Mouse (Mus musculus): ENCODE results near the gene Praf2.
"Not testable (repeated sequence)": the region's sequence is repeated elsewhere in the genome, so short reads cannot be mapped to it uniquely, and the experiment has no call there.

Gene Praf2

DNA sequence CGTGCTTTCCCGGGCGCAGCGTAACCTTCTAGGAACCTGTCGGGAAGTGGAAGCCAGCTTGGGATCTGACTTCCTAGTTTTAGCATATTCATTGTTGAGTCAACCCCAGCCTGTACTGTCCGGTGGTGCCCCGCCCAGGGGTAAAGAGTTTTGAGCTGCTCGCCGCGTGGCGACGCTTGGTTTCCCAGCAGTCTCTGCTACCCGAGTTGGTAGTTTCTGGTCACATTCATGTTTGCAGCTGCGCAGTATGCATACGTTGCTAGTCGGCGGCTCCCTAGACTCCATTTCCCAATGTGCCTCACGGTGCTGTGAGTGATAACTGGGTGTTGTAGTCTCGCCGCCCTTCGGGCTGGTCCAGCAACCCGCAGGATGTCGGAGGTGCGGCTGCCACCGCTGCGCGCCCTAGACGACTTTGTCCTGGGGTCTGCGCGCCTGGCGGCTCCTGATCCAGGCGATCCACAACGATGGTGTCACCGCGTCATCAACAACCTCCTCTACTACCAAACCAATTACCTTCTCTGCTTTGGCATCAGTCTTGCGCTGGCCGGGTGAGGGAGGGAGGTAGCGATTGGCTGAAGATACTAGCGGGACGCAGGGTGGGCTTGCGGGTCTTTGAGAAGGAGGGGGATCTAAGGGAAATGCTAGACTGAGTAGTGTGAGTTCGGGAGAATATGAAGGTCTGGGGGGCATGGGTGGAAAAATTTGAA is at the start of gene Praf2:
Praf2 (plus strand) TSS at position 225 of the 707 bp plus-strand sequence.
- peak; percentile 88 for DNase-seq (ENCODE audit: low spot score)

DNA sequence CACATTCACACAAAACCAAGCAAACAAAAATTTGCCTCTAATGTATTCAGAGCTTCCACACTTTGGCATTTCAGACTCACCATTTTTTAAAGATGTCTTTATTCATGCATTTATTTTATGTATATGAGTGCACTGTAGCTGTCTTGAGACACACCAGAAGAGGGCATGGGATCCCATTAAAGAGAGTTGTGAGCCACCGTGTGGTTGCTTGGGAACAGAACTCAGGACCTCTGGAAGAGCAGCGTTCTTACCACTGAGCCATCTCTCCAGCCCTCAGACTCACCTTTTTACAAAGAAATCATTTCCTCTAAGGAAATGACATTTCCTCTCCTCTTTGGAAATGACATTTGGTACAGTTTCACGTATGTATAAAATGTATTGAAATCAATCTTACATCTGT is 49.3 kb upstream of the Praf2 start:
- no peak for DNase-seq (ENCODE audit: low spot score)

DNA sequence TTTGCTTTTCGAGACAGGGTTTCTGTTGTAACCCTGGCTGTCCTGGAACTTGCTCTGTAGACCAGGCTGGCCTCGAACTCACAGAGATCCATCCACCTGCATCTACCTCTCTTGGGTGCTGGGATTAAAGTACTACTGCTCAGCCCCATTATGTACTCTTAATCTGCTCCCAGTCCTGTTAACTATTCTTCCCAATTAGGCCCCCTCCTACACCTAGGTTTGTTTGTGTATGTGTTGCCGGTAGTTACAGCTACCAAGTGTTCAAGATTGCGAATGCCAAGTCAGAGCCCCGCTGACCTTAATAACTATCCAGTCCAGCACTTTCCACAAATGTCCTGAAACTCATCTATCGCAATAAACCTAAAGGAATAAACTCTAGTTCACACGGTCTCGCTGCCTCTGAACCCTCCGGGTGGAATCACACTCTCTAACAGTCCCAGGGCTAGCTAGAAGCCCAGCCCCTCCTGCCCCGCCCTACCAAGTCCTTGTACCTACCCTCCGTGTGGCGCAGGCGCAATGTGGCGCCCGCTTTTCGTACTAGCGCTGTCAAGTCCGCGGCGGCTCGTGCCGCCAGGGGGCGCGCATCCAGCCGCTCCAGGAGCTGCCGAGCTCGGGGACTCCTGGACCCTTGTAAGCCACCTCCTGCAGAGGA is 48.7 kb upstream of the Praf2 start:
- DNase-seq (ENCODE audit: low spot score): peak; percentile 92

DNA sequence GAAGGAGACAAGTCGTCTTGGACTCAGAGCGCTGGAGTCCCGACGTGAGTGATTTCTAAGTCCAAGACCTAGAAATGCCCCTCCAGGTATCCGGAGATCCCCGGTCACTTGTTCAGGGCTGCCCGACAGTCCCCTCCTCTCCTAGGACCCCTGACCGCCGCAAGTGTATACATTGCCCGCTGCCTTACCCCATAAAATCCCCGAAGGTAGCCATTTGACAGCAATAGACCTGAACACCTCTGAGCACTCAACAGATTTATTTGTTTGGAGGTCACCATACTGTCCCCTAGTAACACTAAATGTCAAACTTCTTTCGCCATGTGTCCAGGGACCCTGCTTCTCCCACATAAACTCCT is 48.2 kb upstream of the Praf2 start:
- no peak for DNase-seq (ENCODE audit: low spot score)

DNA sequence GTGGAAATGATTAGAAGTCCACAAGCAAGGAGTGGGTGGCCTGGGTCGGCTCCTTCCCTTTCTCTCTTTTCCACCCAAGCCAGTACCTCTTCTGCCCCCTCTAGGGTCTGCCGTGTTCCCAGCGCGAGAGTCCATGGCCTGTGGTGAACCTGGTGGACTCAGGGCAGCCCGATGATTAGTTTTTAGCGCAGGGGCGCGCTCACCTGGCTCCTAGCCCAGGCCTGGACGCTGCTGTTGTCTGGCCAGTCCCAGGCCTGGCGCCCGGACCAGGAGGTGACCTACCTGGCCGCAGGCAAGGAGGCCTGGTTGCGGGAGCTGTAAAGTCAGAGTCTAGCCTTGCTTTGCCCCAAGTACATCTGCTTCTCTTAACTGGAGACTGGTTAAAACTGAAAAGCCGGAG is 47.4 kb upstream of the Praf2 start, which contains the start of gene Magix:
Magix (minus strand) TSS at position 388 of the 400 bp plus-strand sequence.
- DNase-seq (ENCODE audit: low spot score): no peak

DNA sequence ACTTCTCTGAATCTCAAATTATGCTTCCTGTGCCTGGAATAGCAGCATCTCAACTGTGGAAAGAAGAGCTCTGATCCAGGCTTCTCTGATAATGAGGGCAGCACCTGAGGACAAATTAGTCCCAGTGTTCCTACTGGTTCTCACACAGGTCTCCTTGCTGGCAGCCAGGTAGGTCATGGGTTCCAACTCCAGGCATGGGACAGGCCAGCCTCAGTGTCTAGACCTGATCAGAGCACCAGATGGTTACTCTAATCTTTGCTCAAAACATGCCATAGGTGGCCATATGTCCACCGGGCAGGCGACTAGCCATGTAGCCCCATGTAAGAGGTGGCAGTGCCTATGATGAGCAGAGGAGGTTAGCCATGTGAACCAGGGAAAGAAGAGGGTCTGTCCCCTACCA is 39.9 kb upstream of the Praf2 start:
- DNase-seq (ENCODE audit: low spot score): no peak

DNA sequence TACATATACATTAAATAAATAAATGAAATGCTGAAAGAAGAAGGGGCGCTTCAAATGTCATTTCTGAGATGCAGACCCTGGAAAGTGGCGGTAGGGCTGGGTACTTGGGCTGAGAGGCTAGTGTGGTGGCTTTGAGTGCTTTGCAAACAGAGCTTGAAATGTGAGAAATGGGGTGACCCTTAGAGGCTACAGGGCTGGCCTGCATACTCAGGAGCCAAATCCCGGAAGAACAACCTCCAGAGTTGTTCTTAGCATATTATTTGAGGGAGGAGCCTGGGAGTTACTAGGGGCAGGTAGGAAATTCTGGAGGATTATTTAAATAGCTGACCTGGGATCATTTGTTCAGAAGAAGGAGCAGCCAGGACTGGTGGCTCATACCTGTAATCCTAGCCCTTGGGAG is 37.8 kb upstream of the Praf2 start:
- no peak for DNase-seq (ENCODE audit: low spot score)

DNA sequence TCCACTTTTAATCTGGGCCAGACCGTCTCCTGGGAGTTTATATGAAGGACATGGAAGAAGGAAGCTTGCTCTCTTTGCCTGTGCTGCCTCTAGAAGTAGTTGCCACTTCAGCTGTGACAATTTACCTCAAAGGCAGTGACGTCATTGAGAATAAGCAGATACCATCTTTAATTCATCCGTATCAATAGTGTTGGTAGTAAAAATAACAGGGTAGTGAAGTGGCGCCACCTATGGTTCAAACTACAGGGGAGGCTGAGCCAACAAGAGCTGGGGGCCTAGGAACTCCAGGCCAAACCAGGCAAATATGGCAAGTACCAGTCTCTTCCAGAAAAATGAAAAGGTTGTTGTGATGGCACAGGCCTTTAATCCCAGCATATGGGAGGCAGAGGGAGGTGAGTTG is 35.4 kb upstream of the Praf2 start:
- peak; percentile 43 for DNase-seq (ENCODE audit: low spot score)

DNA sequence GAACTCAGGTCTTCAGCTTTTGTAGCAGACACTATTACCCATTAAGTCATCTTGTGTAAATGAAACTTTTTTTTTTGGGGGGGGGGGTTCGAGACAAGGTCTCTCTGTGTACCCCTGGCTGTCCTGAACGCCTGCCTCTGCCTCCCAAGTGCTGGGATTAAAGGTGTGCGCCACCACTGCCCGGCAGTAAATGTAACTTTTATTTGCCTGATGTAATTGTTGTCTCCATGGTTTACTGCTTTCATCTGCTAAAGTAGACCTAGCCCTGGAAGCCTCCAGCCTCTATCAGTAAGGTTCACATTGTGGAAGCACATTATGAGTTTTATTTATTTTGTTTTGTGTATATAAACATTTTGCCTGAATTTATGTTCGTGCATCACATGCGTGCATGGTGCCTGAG is 31.7 kb upstream of the Praf2 start:
- DNase-seq (ENCODE audit: low spot score): no peak

DNA sequence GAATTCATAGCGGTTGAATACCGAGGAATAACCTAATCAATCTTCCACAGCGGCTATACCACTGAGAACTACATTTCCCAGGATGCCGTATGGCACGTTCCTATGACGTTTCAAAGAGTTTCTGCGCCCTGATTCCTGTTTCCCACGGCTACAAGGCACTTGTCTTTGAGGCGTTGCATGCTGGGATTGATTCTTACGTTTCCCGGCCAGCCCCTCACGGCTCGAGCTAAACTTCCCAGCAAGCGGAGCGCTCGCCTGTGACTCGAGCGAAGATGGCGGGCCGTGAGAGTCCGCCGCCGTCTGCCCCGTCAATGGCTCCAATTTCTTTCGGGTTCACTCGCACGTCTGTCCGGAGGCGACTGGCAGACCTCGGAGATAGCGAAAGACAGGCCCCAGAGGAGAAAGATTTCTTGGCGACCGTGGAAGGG is 31.3 kb upstream of the Praf2 start, which contains the start of gene Gpkow:
Gpkow (plus strand) TSS at position 178 of the 428 bp plus-strand sequence.
- DNase-seq (ENCODE audit: low spot score): peak; percentile 94

DNA sequence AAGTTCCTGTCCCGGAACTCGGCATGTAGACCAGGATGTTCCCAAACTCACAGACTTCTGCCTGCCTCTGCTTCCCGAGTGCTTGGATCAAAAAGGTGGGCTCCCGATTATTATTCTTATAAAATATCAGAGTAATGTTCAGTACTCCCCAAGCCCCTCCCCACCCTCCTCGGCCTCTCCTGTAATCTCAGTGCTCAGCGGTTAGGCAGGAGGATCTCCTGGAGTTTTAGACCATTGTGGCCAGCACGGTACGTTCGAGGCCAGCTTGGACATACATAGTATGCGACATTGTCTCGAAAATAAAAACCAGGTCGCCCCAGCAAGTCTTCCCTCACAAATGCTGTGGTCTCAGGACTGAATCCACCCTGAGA is 14.5 kb upstream of the Praf2 start:
- DNase-seq (ENCODE audit: low spot score): not testable (repeated sequence)

DNA sequence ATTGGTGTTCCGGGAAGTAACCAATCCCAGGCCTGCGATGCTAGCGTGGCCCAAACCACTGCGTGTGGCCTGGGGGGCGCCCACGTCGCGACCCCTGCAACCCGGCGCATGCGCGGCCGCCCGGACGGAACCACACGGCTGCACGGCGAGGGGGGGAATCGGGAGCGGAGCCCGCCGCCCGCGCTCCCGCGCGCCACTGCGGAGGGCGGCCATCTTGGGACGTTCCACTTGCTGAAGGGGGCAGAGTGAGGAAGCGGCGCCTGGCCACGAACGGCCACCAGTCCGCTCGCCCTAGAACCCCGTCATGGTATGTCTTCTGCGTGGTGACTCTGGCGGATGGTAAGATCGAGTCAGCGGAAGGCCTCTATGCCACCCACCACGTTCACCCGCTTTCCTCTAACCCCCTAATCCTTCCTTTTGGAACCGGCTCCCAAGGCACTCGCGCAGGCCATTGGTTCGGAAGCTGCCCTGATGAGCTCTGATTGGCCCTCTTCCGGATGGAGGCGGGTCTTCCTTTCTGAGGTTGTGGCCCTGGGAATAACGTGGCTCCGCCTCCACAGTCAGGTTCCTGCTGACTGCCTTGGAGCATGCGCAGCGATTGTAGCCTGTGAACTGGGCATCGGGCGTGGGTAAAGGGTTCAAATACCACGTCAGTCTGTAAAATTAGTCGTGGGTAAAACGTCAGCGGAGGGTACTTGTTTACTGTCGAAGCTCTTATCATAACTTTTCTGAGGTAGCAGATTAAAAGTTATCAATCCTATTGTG is 13.9 kb upstream of the Praf2 start, which contains the start of gene Wdr45:
Wdr45 (plus strand) TSS at position 199 of the 765 bp plus-strand sequence.
- DNase-seq (ENCODE audit: low spot score): peak; percentile 95

DNA sequence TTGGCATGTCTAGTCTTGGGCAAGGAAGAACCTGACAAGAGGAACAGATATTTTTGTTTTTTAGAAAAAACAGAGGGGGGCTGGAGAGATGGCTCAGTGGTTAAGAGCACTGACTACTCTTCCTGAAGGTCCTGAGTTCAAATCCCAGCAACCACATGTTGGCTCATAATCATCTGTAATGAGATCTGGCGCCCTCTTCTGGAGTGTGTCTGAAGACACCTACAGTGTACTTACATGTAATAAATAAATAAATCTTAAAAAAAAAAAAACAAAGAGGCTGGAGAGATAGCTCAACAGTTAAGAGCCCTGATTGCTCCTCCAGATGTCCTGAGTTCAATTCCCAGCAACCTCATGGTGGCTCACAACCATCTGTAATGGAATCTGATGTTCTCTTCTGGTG is 12.2 kb upstream of the Praf2 start:
- not testable (repeated sequence) for DNase-seq (ENCODE audit: low spot score)

DNA sequence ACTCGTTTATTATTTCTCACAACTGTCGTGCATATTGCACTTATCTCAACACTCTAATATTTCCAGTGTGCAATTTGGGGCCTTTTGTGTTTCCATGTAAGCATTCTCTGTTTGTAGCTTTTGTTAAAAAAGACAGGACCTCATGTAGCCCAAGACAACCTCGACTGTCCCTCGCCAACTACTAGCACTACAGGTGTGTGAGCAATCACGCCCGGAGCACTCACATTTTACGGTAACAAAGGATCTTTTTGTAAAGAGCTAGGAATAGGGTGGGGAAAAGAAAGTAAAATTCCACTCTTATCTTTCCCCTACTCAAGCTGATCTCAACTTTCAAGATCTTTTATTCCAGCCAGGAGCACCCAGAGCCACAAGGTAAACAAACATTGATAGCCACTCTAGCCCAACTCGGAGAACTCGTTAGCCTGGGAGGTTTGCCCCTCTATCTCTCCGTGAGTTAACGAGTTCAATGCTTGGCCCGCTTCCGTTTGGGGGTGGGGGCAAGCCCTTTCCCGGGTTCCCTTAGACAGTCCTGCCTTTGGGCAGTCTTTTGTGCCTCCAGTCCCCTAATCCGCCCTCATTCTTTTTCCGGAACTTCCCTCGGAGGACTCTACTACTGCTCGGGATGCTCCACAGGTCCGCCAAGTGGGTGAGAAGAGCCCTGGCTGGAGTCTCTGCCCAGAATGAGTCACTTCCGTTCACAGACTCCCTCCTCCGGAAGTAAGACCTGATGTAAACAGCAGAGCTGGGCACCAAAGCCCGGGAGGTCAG is 6.5 kb upstream of the Praf2 start, which contains the start of gene Gm45208:
Gm45208 (plus strand) TSS at position 732 of the 768 bp plus-strand sequence.
- peak; percentile 88 for DNase-seq (ENCODE audit: low spot score)

DNA sequence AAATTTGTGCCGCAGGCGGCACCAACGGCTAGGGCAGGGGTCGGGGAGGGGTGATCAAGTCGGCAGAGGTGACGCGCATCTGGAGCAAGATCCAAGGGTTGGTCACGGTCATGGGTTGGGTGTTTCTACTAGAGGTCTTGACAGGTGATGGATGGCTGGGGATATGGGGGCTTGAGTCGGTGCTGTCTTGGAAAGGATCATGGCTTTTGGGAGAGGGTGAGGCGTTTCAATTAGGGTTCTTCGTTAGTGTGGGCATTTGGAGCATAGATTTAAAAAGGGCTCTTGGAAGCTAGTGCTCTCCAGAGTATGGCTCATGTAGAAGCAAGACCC is 6.0 kb upstream of the Praf2 start:
- DNase-seq (ENCODE audit: low spot score): no peak

DNA sequence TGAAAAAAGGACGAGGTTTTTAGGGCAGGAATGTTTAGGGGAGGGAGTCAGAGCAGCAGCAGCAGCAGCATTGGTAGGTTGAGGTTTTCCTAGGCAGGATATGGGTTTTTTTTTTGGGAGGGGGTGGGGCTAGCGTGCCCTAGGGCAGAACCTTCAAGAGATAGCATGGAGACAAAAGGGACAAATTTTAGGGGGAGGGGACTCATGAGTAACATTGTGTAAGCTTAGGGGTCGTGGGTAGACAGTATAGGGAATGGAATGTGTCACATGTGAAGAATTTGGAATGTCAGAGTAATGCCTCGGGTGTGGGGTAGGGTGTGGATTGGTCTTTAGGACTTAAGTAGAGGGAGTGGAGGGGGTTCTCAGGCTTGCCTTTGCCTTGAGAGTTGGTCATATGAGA is 5.5 kb upstream of the Praf2 start:
- no peak for DNase-seq (ENCODE audit: low spot score)

DNA sequence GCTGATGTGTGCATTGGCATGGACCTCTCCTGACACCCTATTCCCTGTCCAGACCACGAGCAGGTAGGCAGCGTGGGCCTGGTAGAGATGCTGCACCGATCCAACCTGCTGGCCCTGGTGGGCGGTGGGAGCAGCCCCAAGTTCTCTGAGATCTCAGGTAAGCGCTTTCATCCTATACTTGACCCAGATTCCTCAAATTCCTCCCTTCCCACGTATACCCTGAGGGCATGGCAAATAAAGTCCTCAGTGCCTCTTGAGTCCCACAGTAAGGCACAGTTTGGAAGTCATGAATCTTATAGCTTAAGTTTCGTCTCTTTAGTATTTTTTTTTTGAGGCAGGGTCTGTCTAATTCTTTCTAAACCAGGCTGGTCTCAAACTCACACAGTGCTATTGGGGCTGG is 4.1 kb upstream of the Praf2 start:
- no peak for DNase-seq (ENCODE audit: low spot score)

DNA sequence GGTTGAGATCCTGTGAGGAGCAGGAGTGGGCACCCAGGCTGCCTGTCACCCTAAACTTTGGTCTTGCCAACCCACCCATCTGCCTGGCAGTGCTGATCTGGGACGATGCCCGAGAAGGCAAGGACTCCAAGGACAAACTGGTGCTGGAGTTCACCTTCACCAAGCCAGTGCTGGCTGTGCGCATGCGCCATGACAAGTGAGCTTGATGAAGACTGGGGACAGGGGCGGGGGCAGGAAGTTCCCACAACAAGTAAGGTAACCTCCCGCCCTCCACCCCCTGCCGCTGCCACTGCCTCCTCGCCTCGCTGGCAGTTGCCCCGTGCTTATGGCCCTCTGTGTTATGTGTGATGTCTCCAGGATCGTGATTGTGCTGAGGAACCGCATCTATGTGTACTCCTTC is 2.4 kb upstream of the Praf2 start:
- no peak for DNase-seq (ENCODE audit: low spot score)

DNA sequence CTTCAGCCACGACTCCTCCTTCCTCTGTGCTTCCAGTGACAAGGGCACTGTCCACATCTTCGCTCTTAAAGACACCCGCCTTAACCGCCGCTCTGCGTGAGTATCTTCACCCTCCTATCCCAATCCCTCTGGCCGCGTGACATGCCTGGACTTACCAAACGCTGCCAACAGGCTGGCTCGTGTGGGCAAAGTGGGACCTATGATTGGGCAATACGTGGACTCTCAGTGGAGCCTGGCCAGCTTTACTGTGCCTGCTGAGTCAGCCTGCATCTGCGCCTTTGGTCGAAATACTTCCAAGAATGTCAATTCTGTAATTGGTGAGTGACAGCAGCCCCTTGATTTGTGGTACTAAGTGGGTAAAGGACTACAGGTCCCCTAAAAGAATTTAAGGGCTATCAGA is 1.1 kb upstream of the Praf2 start:
- DNase-seq (ENCODE audit: low spot score): no peak

DNA sequence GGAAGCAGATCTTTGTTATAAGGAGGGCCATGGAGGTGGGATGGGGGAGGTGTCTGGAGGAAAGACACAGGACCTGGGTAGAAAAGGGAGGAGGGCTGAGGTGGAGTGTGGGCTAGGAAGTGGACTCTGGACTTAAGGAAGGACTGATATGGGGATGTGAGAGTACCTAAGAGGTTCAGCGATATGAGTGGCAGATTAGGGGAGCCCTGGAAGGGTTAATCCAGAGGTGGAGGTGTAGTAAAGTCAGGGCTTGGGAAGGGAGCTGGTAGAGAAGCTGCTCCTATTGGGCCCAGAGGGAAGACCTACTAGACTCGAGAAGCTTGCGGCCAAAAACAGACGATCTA is 655 bp downstream of the Praf2 start:
- no peak for DNase-seq (ENCODE audit: low spot score)

DNA sequence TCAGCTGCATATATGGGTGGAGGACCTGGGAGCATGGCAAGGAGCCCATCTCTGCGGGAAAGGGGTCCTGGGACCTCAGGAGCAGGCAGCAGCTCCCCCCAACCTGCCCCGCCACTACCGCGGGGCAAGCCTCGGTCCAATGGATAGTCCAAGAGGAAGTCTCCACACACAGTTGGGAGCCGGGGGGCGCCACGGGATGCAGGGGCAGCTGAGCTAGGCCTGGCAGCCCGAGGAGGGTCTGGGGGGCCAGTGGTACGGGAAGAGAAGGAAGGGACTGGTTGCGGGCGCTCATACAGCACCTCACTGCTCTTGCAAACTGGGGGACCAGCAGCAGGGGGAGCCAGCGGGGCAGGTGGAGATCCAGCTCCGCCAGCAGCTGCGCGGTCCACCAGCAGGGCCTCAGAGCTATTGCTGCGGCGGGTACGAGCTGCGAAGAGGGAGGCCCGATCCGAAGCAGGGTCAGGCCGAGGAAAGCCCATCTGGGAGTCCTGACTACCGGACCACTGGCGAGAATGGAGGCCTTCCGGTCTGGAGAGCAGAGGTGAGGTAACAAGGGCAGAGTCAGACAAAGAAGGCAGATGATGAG is 5.4 kb downstream of the Praf2 start:
- DNase-seq (ENCODE audit: low spot score): peak; percentile 67
